Mouse (Mus musculus): ENCODE data around the gene Ip6k1.

- TF ChIP-seq MAX (IDR thresholded peaks at IDR 0.05; ENCODE audit: low read depth), result no peak
- TF ChIP-seq CEBPB (IDR thresholded peaks at IDR 0.05; ENCODE audit: insufficient read depth, poor library complexity, severe bottlenecking), result no peak
- no peak for TF ChIP-seq POLR2A (IDR thresholded peaks at IDR 0.05; ENCODE audit: insufficient read length, low read depth)
- TF ChIP-seq TCF12 (IDR thresholded peaks at IDR 0.05; ENCODE audit: insufficient read depth, poor library complexity, severe bottlenecking), result no peak
- TF ChIP-seq SRF (IDR thresholded peaks at IDR 0.05; ENCODE audit: control insufficient read depth, insufficient read length, low read depth), result no peak
- no peak for TF ChIP-seq E2F4 (IDR thresholded peaks at IDR 0.05; ENCODE audit: insufficient read depth)
- no peak for TF ChIP-seq MYOD1 (IDR thresholded peaks at IDR 0.05; ENCODE audit: control insufficient read depth in 1 of 3, insufficient read length in 2 of 3, low read depth in 2 of 3)
- no peak for TF ChIP-seq TCF3 (IDR thresholded peaks at IDR 0.05; ENCODE audit: insufficient read length, low read depth)
Measured at GRCm38 (mm10) chr9:107981684-107982605, 20.4 kb upstream of the Ip6k1 start.

All from myocyte (in vitro differentiated cells).